Mouse (Mus musculus): Measurements from ENCODE around the gene Snd1. TPM values are rescaled to one million over a fixed set of nuclear protein-coding genes. Genes with fewer than 3 reads are reported as not detected.

Snd1 gene
- polyA plus RNA-seq (2015; fragmentation: Nextera tagmentation; extraction: Ambion mirVana): 120 and 129 TPM in 2 replicates

- no peak for ATAC-seq (replicated peaks; ENCODE audit: low FRiP score)
- no peaks in the 10 kb centered on the region for H3K27me3 ChIP-seq
- WGBS: 81% methylated on average over 5 of the region's 5 CpGs
Observed at GRCm38 (mm10) chr6:28474839-28475238, at the start of gene Snd1. Gene Snd1 (plus strand): TSS chr6:28475139.

GRCm38 (mm10) chr6:28427096-28427839 lies 47.7 kb upstream of the Snd1 start, which contains the start of gene Fscn3:
Gene Fscn3 (plus strand): TSS chr6:28427789.
- Histone ChIP-seq H3K36me3 (peaks cover 22% of the 10 kb centered on the region), H3K4me3 (replicated peaks) (no peak within 1 kb of the TSS), H3K4me1 (peaks cover 15% of the 10 kb centered on the region), H3K27ac (no peak within 1 kb of the TSS), H3K4me2 (no peak within 1 kb of the TSS), H3K27me3 (no peaks in the 10 kb centered on the region), H3K9ac (no peak within 1 kb of the TSS), H3K9me3 (replicated peaks) (no peaks in the 10 kb centered on the region)
- no peak for ATAC-seq (replicated peaks; ENCODE audit: low FRiP score)
- WGBS: 76% methylated on average over 3 of the region's 3 CpGs

More at GRCm38 (mm10) chr6:28474839-28475238, at the start of gene Snd1:
- no peak within 1 kb of the TSS for H3K27ac ChIP-seq
- peaks cover 6% of the 10 kb centered on the region; the same call in 1 of the 2 replicates for H3K4me1 ChIP-seq
- H3K9ac ChIP-seq: no peak within 1 kb of the TSS
- H3K4me3 ChIP-seq (replicated peaks): no peak within 1 kb of the TSS
- no peaks in the 10 kb centered on the region for H3K9me3 ChIP-seq (replicated peaks)
- no peak within 1 kb of the TSS for H3K4me2 ChIP-seq
- H3K36me3 ChIP-seq: no peaks in the 10 kb centered on the region

GRCm38 (mm10) chr6:28428290-28428689 lies 46.6 kb upstream of the Snd1 start, which contains the start of gene Gcc1:
Gene Gcc1 (minus strand): TSS chr6:28428390.
- WGBS: 94% methylated on average over 3 of the region's 3 CpGs
- Histone ChIP-seq H3K4me2 (no peak within 1 kb of the TSS), H3K4me3 (replicated peaks) (no peak within 1 kb of the TSS), H3K9me3 (replicated peaks) (no peaks in the 10 kb centered on the region), H3K27me3 (no peaks in the 10 kb centered on the region), H3K9ac (no peak within 1 kb of the TSS), H3K27ac (no peak within 1 kb of the TSS), H3K4me1 (peaks cover 10% of the 10 kb centered on the region), H3K36me3 (peaks cover 22% of the 10 kb centered on the region)
- ATAC-seq (replicated peaks; ENCODE audit: low FRiP score): no peak

- H3K4me3 ChIP-seq (replicated peaks): no peak overlapping the region
- no peak overlapping the region for H3K9ac ChIP-seq
- peaks cover 2% of the 10 kb centered on the region for H3K4me1 ChIP-seq
- no peaks in the 10 kb centered on the region for H3K27me3 ChIP-seq
- WGBS: 87% methylated on average over 11 of the region's 11 CpGs
- H3K27ac ChIP-seq: no peak overlapping the region
- H3K9me3 ChIP-seq (replicated peaks): no peaks in the 10 kb centered on the region
- no peak overlapping the region for H3K4me2 ChIP-seq
- ATAC-seq (replicated peaks; ENCODE audit: low FRiP score): no peak
- peaks cover 22% of the 10 kb centered on the region for H3K36me3 ChIP-seq
Observed at GRCm38 (mm10) chr6:28429870-28430269, 45.1 kb upstream of the Snd1 start.

GRCm38 (mm10) chr6:28430795-28431537 lies 44.0 kb upstream of the Snd1 start:
- Histone ChIP-seq H3K9ac (no peak overlapping the region), H3K27me3 (no peaks in the 10 kb centered on the region), H3K27ac (no peak overlapping the region), H3K36me3 (peaks cover 12% of the 10 kb centered on the region), H3K4me1 (no peaks in the 10 kb centered on the region), H3K9me3 (replicated peaks) (no peaks in the 10 kb centered on the region), H3K4me2 (no peak overlapping the region), H3K4me3 (replicated peaks) (no peak overlapping the region)
- no peak for ATAC-seq (replicated peaks; ENCODE audit: low FRiP score)
- 71% methylated on average over 10 of the region's 10 CpGs for WGBS

GRCm38 (mm10) chr6:28431538-28431855 lies 43.4 kb upstream of the Snd1 start:
- Histone ChIP-seq H3K36me3 (peaks cover 7% of the 10 kb centered on the region), H3K27me3 (no peaks in the 10 kb centered on the region), H3K27ac (no peak overlapping the region), H3K4me3 (replicated peaks) (no peak overlapping the region), H3K9ac (no peak overlapping the region), H3K4me2 (no peak overlapping the region), H3K4me1 (no peaks in the 10 kb centered on the region), H3K9me3 (replicated peaks) (no peaks in the 10 kb centered on the region)
- 80% methylated on average over 6 of the region's 6 CpGs for WGBS
- ATAC-seq (replicated peaks; ENCODE audit: low FRiP score): no peak

- H3K4me2 ChIP-seq: no peak overlapping the region
- H3K9ac ChIP-seq: no peak overlapping the region
- H3K9me3 ChIP-seq (replicated peaks): no peaks in the 10 kb centered on the region
- no peaks in the 10 kb centered on the region for H3K4me1 ChIP-seq
- H3K27ac ChIP-seq: no peak overlapping the region
- H3K4me3 ChIP-seq (replicated peaks): no peak overlapping the region
- 75% methylated on average over 7 of the region's 7 CpGs for WGBS
- no peak for ATAC-seq (replicated peaks; ENCODE audit: low FRiP score)
- peaks cover 41% of the 10 kb centered on the region for H3K27me3 ChIP-seq
- no peaks in the 10 kb centered on the region for H3K36me3 ChIP-seq
Observed at GRCm38 (mm10) chr6:28447937-28448336, 27.0 kb upstream of the Snd1 start.

- 75% methylated on average over 2 of the region's 2 CpGs for WGBS
Observed at GRCm38 (mm10) chr6:28449253-28449652, 25.7 kb upstream of the Snd1 start, which contains the start of gene Pax4. Gene Pax4 (minus strand): TSS chr6:28449353.

GRCm38 (mm10) chr6:28450481-28450880 lies 24.5 kb upstream of the Snd1 start:
- H3K4me2 ChIP-seq: no peak overlapping the region
- WGBS: 16% methylated on average over 5 of the region's 5 CpGs
- peaks cover 54% of the 10 kb centered on the region for H3K27me3 ChIP-seq
- ATAC-seq (replicated peaks; ENCODE audit: low FRiP score): no peak
- no peaks in the 10 kb centered on the region for H3K36me3 ChIP-seq
- H3K4me1 ChIP-seq: no peaks in the 10 kb centered on the region
- H3K9me3 ChIP-seq (replicated peaks): no peaks in the 10 kb centered on the region
- H3K9ac ChIP-seq: no peak overlapping the region
- H3K4me3 ChIP-seq (replicated peaks): no peak overlapping the region
- H3K27ac ChIP-seq: no peak overlapping the region

More at GRCm38 (mm10) chr6:28449253-28449652, 25.7 kb upstream of the Snd1 start, which contains the start of gene Pax4:
- Histone ChIP-seq H3K27me3 (peaks cover 49% of the 10 kb centered on the region), H3K9ac (no peak within 1 kb of the TSS), H3K4me1 (no peaks in the 10 kb centered on the region), H3K4me2 (no peak within 1 kb of the TSS), H3K27ac (no peak within 1 kb of the TSS), H3K9me3 (replicated peaks) (no peaks in the 10 kb centered on the region), H3K36me3 (no peaks in the 10 kb centered on the region), H3K4me3 (replicated peaks) (no peak within 1 kb of the TSS)
- ATAC-seq (replicated peaks; ENCODE audit: low FRiP score): no peak

GRCm38 (mm10) chr6:28450977-28451376 lies 24.0 kb upstream of the Snd1 start:
- no peak overlapping the region for H3K27ac ChIP-seq
- H3K9me3 ChIP-seq (replicated peaks): no peaks in the 10 kb centered on the region
- H3K4me3 ChIP-seq (replicated peaks): no peak overlapping the region
- peaks cover 59% of the 10 kb centered on the region for H3K27me3 ChIP-seq
- no peak overlapping the region for H3K4me2 ChIP-seq
- H3K36me3 ChIP-seq: no peaks in the 10 kb centered on the region
- ATAC-seq (replicated peaks; ENCODE audit: low FRiP score): no peak
- WGBS: under 1% methylated on average over 12 of the region's 12 CpGs
- H3K9ac ChIP-seq: no peak overlapping the region
- H3K4me1 ChIP-seq: no peaks in the 10 kb centered on the region

GRCm38 (mm10) chr6:28459221-28459668 lies 15.7 kb upstream of the Snd1 start:
- Histone ChIP-seq H3K4me3 (replicated peaks) (no peak overlapping the region), H3K9ac (no peak overlapping the region), H3K9me3 (replicated peaks) (no peaks in the 10 kb centered on the region), H3K4me2 (no peak overlapping the region), H3K36me3 (no peaks in the 10 kb centered on the region), H3K4me1 (no peaks in the 10 kb centered on the region; the same call in 1 of the 2 replicates), H3K27me3 (peaks cover 11% of the 10 kb centered on the region), H3K27ac (no peak overlapping the region)
- ATAC-seq (replicated peaks; ENCODE audit: low FRiP score): no peak

- no peak for ATAC-seq (replicated peaks; ENCODE audit: low FRiP score)
- no peaks in the 10 kb centered on the region for H3K36me3 ChIP-seq
- H3K9ac ChIP-seq: no peak overlapping the region
- peaks cover 4% of the 10 kb centered on the region; the same call in 1 of the 2 replicates for H3K4me1 ChIP-seq
- no peaks in the 10 kb centered on the region for H3K9me3 ChIP-seq (replicated peaks)
- peaks cover 6% of the 10 kb centered on the region; the same call in 1 of the 2 replicates for H3K27me3 ChIP-seq
- H3K4me3 ChIP-seq (replicated peaks): no peak overlapping the region
- no peak overlapping the region for H3K4me2 ChIP-seq
- no peak overlapping the region for H3K27ac ChIP-seq
- WGBS: 5% methylated on average over 5 of the region's 5 CpGs
Observed at GRCm38 (mm10) chr6:28460534-28460933, 14.4 kb upstream of the Snd1 start.

Data from kidney, embryonic 15.5 days (tissue).